Mouse (Mus musculus) heart, postnatal 10 days (tissue): ENCODE data around the gene Lrp2. TPM values are rescaled to one million over a fixed set of nuclear protein-coding genes. Genes with fewer than 3 reads are reported as not detected.

Experiments used
- total RNA-seq, 2 experiments: library from RNA; stranded (reverse); gene quantifications; 2 replicates each; pipeline ENCODE4 v1.2.3; 2021

Lrp2 gene
- total RNA-seq, 2 experiments from 2014 or later = 0.65 to 2.1 TPM

Other genes starting within 250 kb of the Lrp2 start
- gene Abcb11, start 243.4 kb downstream of the Lrp2 start, total RNA-seq = not detected
- 1 to 10 TPM in 1 of 2 experiments, under 1 TPM in 1; 0.60 to 4.0 TPM for gene Dhrs9, start 205.6 kb downstream of the Lrp2 start, total RNA-seq
- gene Bbs5, start 61.1 kb upstream of the Lrp2 start, total RNA-seq = 1 to 10 TPM; 5.6 to 5.7 TPM
- 10 to 100 TPM; 70.3 to 76.3 TPM for gene Klhl41, start 84.1 kb upstream of the Lrp2 start, total RNA-seq
- 10 to 100 TPM; 31.4 to 34.6 TPM for gene Fastkd1, start 127.5 kb upstream of the Lrp2 start, total RNA-seq
- gene Ppig, start 136.5 kb upstream of the Lrp2 start, total RNA-seq = 10 to 100 TPM; 47.7 to 51.8 TPM
- gene Ccdc173, start 203.5 kb upstream of the Lrp2 start, total RNA-seq = under 1 TPM; 0.55 to 0.67 TPM
- gene Phospho2, start 203.6 kb upstream of the Lrp2 start, total RNA-seq = 10 to 100 TPM; 16.4 to 16.9 TPM
- gene Klhl23, start 235.9 kb upstream of the Lrp2 start, total RNA-seq = 10 to 100 TPM; 44.2 to 46.9 TPM